Mouse (Mus musculus) hindbrain, embryonic 12.5 days (tissue): ENCODE measurements at regions not wholly inside any gene's neighbourhood (a gene's known extent, or its start where the extent isn't known, plus 50 kb on each side); places are given as distances from the start of the nearest gene placed in this dataset.
A peak's percentile ranks its signal among the peaks of the same experiment; 100 is the strongest.

Experiments
- ATAC-seq: fragments of 200-750 bp; cut with Nextera tagmentation; 2 replicates; pipeline ENCODE4 v1.8.0; 2017; ENCODE audit warnings: moderate TSS enrichment; ENCODE audit not compliant: low FRiP score
- H3K27ac ChIP-seq: fragments of 300-500 bp; sonication (generic); 2 replicates; pipeline ENCODE4 v1.5.1; 2016; ENCODE audit warnings: mild to moderate bottlenecking
- H3K27me3 ChIP-seq: fragments of 300-500 bp; sonication (generic); 2 replicates; pipeline ENCODE4 v1.6.1; 2016; ENCODE audit warnings: mild to moderate bottlenecking
- H3K36me3 ChIP-seq: fragments of 300-500 bp; sonication (generic); 2 replicates; pipeline ENCODE4 v1.6.1; 2016; ENCODE audit warnings: mild to moderate bottlenecking
- H3K4me1 ChIP-seq: fragments of 300-500 bp; sonication (generic); 2 replicates; pipeline ENCODE4 v1.6.1; 2016
- H3K4me2 ChIP-seq: fragments of 300-500 bp; sonication (generic); replicated peaks from 2 replicates; pipeline ENCODE4 v1.6.1; 2016; ENCODE audit warnings: mild to moderate bottlenecking
- H3K4me3 ChIP-seq: fragments of 300-500 bp; sonication (generic); 2 replicates; pipeline ENCODE4 v1.5.1; 2016; ENCODE audit warnings: mild to moderate bottlenecking
- H3K9ac ChIP-seq: fragments of 300-500 bp; sonication (generic); 2 replicates; pipeline ENCODE4 v1.6.1; 2016; ENCODE audit warnings: mild to moderate bottlenecking, moderate library complexity
- H3K9me3 ChIP-seq: fragments of 300-500 bp; sonication (generic); replicated peaks from 2 replicates; pipeline ENCODE4 v1.6.1; 2016; ENCODE audit warnings: mild to moderate bottlenecking
- WGBS: fragments of 180-500 bp; shearing (Covaris S2); methylation state at CpG from one replicate; pipeline ENCODE4 v1.1.7; 2016; 5-methylcytosine and 5-hydroxymethylcytosine counted together

GRCm38 (mm10) chr17:44370966-44371465, 182.6 kb downstream of the Clic5 start:
- no peak overlapping the region for H3K27ac ChIP-seq
- H3K4me1 ChIP-seq, result no peaks in the 10 kb centered on the region
- H3K4me3 ChIP-seq, result no peak overlapping the region
- no peak overlapping the region for H3K4me2 ChIP-seq
- no peaks in the 10 kb centered on the region for H3K27me3 ChIP-seq
- H3K36me3 ChIP-seq, result no peaks in the 10 kb centered on the region
- H3K9ac ChIP-seq, result no peak overlapping the region
- ATAC-seq, result no peak
- 89% methylated on average over 3 of the region's 3 CpGs for WGBS
- peaks cover 11% of the 10 kb centered on the region for H3K9me3 ChIP-seq

- no peaks in the 10 kb centered on the region for H3K36me3 ChIP-seq
- H3K9ac ChIP-seq, result no peak overlapping the region
- no peak for ATAC-seq
- no peak overlapping the region for H3K4me3 ChIP-seq
- H3K4me1 ChIP-seq, result no peaks in the 10 kb centered on the region
- H3K9me3 ChIP-seq, result peaks cover 11% of the 10 kb centered on the region
- no peak overlapping the region for H3K4me2 ChIP-seq
- no peak overlapping the region for H3K27ac ChIP-seq
- WGBS, result 63% methylated on average over 3 of the region's 3 CpGs
- H3K27me3 ChIP-seq, result no peaks in the 10 kb centered on the region
Measured at GRCm38 (mm10) chr17:44371620-44372019, 183.2 kb downstream of the Clic5 start.

GRCm38 (mm10) chr17:44373744-44374456, 185.5 kb downstream of the Clic5 start:
- no peak overlapping the region for H3K4me3 ChIP-seq
- H3K27me3 ChIP-seq, result no peaks in the 10 kb centered on the region
- no peaks in the 10 kb centered on the region for H3K36me3 ChIP-seq
- no peak overlapping the region for H3K27ac ChIP-seq
- peaks cover 11% of the 10 kb centered on the region for H3K9me3 ChIP-seq
- ATAC-seq, result no peak
- no peak overlapping the region for H3K4me2 ChIP-seq
- WGBS, result 88% methylated on average over 8 of the region's 8 CpGs
- no peak overlapping the region for H3K9ac ChIP-seq
- H3K4me1 ChIP-seq, result no peaks in the 10 kb centered on the region

- H3K27ac ChIP-seq, result no peak overlapping the region
- no peaks in the 10 kb centered on the region for H3K4me1 ChIP-seq
- H3K4me3 ChIP-seq, result no peak overlapping the region
- H3K36me3 ChIP-seq, result no peaks in the 10 kb centered on the region
- ATAC-seq, result no peak
- H3K9ac ChIP-seq, result no peak overlapping the region
- H3K27me3 ChIP-seq, result no peaks in the 10 kb centered on the region
- 84% methylated on average over 7 of the region's 7 CpGs for WGBS
- H3K9me3 ChIP-seq, result no peaks in the 10 kb centered on the region; the same call in 1 of the 2 replicates
- no peak overlapping the region for H3K4me2 ChIP-seq
Measured at GRCm38 (mm10) chr17:44378391-44378790, 190.0 kb downstream of the Clic5 start.

DNA sequence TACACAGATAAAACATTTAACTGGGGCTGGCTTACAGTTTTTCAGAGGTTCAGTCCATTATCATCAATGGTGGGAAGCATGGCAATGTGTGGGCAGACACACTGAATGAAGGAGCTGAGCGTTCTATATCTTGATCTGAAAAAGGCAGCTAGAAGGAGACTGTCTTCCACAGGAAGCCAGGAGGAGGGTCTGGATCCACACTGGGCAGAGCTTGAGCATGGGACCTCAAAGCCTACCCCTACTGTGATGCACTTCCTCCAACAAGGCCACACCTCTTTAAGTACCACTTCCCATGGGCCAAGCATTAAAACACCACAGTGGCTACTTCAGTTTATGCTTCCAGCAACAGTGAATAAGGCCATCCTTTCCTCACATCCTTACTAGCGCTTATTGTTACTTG, 200.5 kb downstream of the Clic5 start:
- H3K9ac ChIP-seq, result no peak overlapping the region
- ATAC-seq, result no peak
- H3K4me2 ChIP-seq, result no peak overlapping the region
- H3K4me1 ChIP-seq, result no peaks in the 10 kb centered on the region
- no peaks in the 10 kb centered on the region for H3K27me3 ChIP-seq
- 90% methylated on average over 2 of the region's 2 CpGs for WGBS
- no peaks in the 10 kb centered on the region for H3K36me3 ChIP-seq
- H3K4me3 ChIP-seq, result no peak overlapping the region
- no peak overlapping the region for H3K27ac ChIP-seq
- no peaks in the 10 kb centered on the region for H3K9me3 ChIP-seq

DNA sequence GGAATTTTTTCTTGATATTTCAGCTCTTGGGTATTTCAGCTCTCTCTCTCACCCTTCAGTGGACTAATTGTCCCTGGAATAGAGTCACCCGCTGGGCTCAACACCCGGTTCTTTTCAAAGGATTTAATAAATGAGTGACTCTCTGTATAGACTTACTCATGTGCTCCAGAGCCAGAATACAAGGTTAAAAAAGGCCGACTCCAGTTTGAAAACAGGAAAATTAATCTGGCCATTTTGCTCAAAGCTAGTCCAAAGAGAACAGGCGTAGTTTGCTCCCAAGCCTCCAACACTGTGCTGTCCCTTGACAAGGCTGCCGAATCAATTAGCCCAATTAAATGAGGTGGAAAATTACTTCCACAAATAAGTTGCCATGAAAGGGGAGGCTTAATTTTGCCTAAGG, 209.4 kb downstream of the Clic5 start:
- H3K27me3 ChIP-seq, result peaks cover 16% of the 10 kb centered on the region; the same call in 1 of the 2 replicates
- H3K4me1 ChIP-seq, result peaks cover 7% of the 10 kb centered on the region
- WGBS, result 24% methylated on average over 5 of the region's 5 CpGs
- no peak overlapping the region for H3K27ac ChIP-seq
- H3K36me3 ChIP-seq, result no peaks in the 10 kb centered on the region
- H3K9ac ChIP-seq, result no peak overlapping the region
- H3K4me3 ChIP-seq, result no peak overlapping the region
- peak; percentile 78 for ATAC-seq
- no peak overlapping the region for H3K4me2 ChIP-seq
- no peaks in the 10 kb centered on the region for H3K9me3 ChIP-seq

DNA sequence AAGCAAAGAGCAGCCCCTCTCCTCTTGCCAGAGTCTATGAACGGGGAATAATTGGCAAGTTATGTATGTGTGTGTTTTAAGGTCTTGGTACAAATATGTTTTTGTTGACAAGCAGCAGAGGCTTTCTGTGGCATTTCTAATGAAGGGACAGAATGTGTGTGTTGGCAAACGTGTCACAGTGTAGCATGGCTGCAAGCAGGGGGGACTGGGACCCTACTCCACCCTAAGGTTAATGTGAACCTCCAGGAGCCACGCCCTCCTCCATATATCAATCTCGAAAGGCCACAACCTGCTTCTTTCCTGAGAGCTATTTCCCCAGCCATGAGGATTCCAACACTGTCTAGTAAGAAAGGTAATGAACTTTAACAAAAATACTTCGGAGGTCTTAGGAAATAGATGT, 209.8 kb downstream of the Clic5 start:
- H3K4me2 ChIP-seq, result no peak overlapping the region
- WGBS, result 50% methylated on average over 5 of the region's 5 CpGs

GRCm38 (mm10) chr17:44404923-44405322, 216.5 kb downstream of the Clic5 start:
- Histone ChIP-seq H3K4me1 (no peaks in the 10 kb centered on the region), H3K27ac (no peak overlapping the region), H3K36me3 (no peaks in the 10 kb centered on the region), H3K4me3 (no peak overlapping the region), H3K9ac (no peak overlapping the region), H3K9me3 (no peaks in the 10 kb centered on the region), H3K27me3 (0 out of 2 replicates have a peak, but pooled peaks cover 4% of the 10 kb centered on the region), H3K4me2 (no peak overlapping the region)
- WGBS, result 79% methylated on average over 6 of the region's 6 CpGs
- no peak for ATAC-seq

More for the DNA sequence above, 209.8 kb downstream of the Clic5 start:
- Histone ChIP-seq H3K4me1 (peaks cover 7% of the 10 kb centered on the region), H3K4me3 (no peak overlapping the region), H3K36me3 (no peaks in the 10 kb centered on the region), H3K27ac (no peak overlapping the region), H3K27me3 (peaks cover 16% of the 10 kb centered on the region; the same call in 1 of the 2 replicates), H3K9ac (no peak overlapping the region), H3K9me3 (no peaks in the 10 kb centered on the region)
- peak; percentile 52; the same call in 1 of the 2 replicates for ATAC-seq

- H3K4me2 ChIP-seq, result no peak overlapping the region
- no peak overlapping the region for H3K27ac ChIP-seq
- H3K9ac ChIP-seq, result no peak overlapping the region
- WGBS, result 75% methylated on average over 2 of the region's 2 CpGs
- peaks cover 8% of the 10 kb centered on the region; the same call in 1 of the 2 replicates for H3K9me3 ChIP-seq
- H3K4me3 ChIP-seq, result no peak overlapping the region
- no peaks in the 10 kb centered on the region for H3K27me3 ChIP-seq
- ATAC-seq, result no peak
- H3K36me3 ChIP-seq, result no peaks in the 10 kb centered on the region
- no peaks in the 10 kb centered on the region for H3K4me1 ChIP-seq
Measured at GRCm38 (mm10) chr17:44410961-44411360, 222.6 kb downstream of the Clic5 start.

GRCm38 (mm10) chr17:44418676-44419404, 230.5 kb downstream of the Clic5 start:
- ATAC-seq, result no peak
- H3K9me3 ChIP-seq, result peaks cover 12% of the 10 kb centered on the region
- H3K4me1 ChIP-seq, result no peaks in the 10 kb centered on the region
- no peaks in the 10 kb centered on the region for H3K36me3 ChIP-seq
- no peak overlapping the region for H3K9ac ChIP-seq
- H3K4me3 ChIP-seq, result no peak overlapping the region
- no peak overlapping the region for H3K27ac ChIP-seq
- 79% methylated on average over 11 of the region's 11 CpGs for WGBS
- no peak overlapping the region for H3K4me2 ChIP-seq
- no peaks in the 10 kb centered on the region for H3K27me3 ChIP-seq

DNA sequence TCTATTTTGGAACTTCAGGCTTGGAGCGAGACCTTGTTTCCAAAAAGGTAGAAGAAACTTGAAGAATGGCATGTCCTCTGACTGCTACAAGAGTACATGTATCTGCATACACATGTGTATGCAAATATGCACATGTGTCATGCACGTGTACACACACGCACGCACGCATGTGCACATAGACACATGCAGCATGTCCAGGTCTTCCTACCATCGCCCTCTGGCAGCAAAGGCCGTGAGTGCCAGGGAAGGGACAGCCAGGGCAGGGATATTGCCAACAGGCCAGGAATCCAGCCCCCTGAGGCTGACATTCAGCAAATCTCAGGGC, 231.0 kb downstream of the Clic5 start:
- peaks cover 12% of the 10 kb centered on the region for H3K9me3 ChIP-seq
- ATAC-seq, result no peak
- no peak overlapping the region for H3K4me3 ChIP-seq
- no peaks in the 10 kb centered on the region for H3K36me3 ChIP-seq
- no peak overlapping the region for H3K9ac ChIP-seq
- H3K27me3 ChIP-seq, result no peaks in the 10 kb centered on the region
- H3K4me1 ChIP-seq, result no peaks in the 10 kb centered on the region
- no peak overlapping the region for H3K4me2 ChIP-seq
- H3K27ac ChIP-seq, result no peak overlapping the region
- 93% methylated on average over 7 of the region's 7 CpGs for WGBS

DNA sequence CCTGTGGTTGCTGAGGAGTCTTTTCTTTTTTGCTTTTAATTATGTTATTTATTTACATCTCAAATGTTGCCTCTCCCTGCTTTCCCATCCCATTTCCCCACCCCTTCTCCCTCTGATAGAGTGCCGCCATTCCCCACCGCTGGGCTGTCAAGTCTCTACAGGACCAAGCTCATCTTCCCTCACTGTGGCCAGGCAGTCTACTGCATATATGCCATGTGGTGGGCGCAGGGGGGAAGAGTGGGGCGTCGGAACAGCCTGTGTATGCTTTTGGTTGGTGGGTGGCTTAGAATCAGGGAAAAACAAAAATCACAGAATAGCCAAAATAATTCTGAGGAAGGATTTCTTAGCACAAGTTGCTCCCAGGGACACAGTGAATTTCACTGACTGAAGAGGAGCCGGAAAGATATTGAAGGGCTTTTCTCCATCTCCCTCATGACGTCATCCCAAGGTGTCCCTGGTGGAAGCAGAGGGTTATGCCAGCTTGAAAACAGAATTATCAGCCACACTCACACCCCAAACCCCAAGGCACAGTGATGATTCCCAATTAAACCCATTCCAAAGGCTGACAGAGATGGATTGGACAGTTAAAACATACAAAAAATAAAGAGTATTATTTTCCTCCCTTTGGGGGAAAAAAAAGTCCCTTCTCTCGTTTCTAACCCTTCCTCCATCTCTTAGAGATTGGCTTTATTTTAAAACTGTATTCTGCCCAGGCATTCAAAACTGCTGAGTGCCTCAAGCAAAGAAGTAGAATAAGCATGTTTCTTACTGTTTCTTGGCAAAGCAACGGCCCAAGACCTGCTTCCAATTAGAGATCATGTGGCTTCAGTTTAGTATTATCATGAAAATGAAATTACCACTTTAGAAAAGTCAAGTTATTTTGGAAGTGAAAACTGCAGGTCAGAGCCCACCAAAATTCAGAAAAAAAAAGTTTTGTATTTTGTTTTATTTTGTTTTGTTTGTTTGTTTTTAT, 232.0 kb downstream of the Clic5 start:
- Histone ChIP-seq H3K4me1 (no peaks in the 10 kb centered on the region), H3K36me3 (no peaks in the 10 kb centered on the region), H3K9me3 (peaks cover 10% of the 10 kb centered on the region), H3K9ac (no peak overlapping the region), H3K27ac (no peak overlapping the region), H3K4me3 (no peak overlapping the region), H3K27me3 (no peaks in the 10 kb centered on the region), H3K4me2 (no peak overlapping the region)
- WGBS, result 73% methylated on average over 9 of the region's 9 CpGs
- no peak for ATAC-seq
